Mouse (Mus musculus) C2C12 (cell line): ENCODE data around the gene Popdc2.

Experiments used
- CTCF ChIP-seq: IDR thresholded peaks from one replicate; pipeline ENCODE4 v1.5.1; 2011; ENCODE audit not compliant: control insufficient read depth, insufficient read depth, insufficient read length
- MYOG ChIP-seq: IDR thresholded peaks from one replicate; pipeline ENCODE4 v1.6.1; 2011; ENCODE audit not compliant: control insufficient read depth, insufficient read length; ENCODE audit errors: extremely low read depth

- TF ChIP-seq MYOG (no peak), CTCF (no peak)
Observed at GRCm38 (mm10) chr16:38372876-38373275, 10.9 kb downstream of the Popdc2 start.
